Mouse (Mus musculus) kidney, embryonic 14.5 days (tissue): ENCODE measurements around the gene Rpp21. TPM values are rescaled to one million over a fixed set of nuclear protein-coding genes. Genes with fewer than 3 reads are reported as not detected.
A peak's percentile ranks its signal among the peaks of the same experiment; 100 is the strongest.

Experiments
- ATAC-seq: fragments of 200-750 bp; cut with Nextera tagmentation; 2 replicates; pipeline ENCODE4 v1.8.0; 2017; ENCODE audit warnings: moderate number of reproducible peaks, mild to moderate bottlenecking, moderate TSS enrichment, moderate library complexity; ENCODE audit not compliant: low FRiP score, low TSS enrichment
- H3K27ac ChIP-seq: fragments of 300-500 bp; sonication (generic); 2 replicates; pipeline ENCODE4 v1.5.1; 2014; ENCODE audit warnings: low read depth, mild to moderate bottlenecking, low read length, moderate library complexity, mixed read lengths
- H3K27me3 ChIP-seq: fragments of 300-500 bp; sonication (generic); 2 replicates; pipeline ENCODE4 v1.6.1; 2014; ENCODE audit warnings: mild to moderate bottlenecking, low read length; ENCODE audit not compliant: control insufficient read depth, insufficient read depth
- H3K36me3 ChIP-seq: fragments of 300-500 bp; sonication (generic); 2 replicates; pipeline ENCODE4 v1.6.1; 2014; ENCODE audit warnings: low read length, mixed read lengths; ENCODE audit not compliant: control insufficient read depth, insufficient read depth
- H3K4me1 ChIP-seq: fragments of 300-500 bp; sonication (generic); 2 replicates; pipeline ENCODE4 v1.6.1; 2014; ENCODE audit warnings: low read length, mixed read lengths; ENCODE audit not compliant: control insufficient read depth, insufficient read depth
- H3K4me2 ChIP-seq: fragments of 300-500 bp; sonication (generic); replicated peaks from 2 replicates; pipeline ENCODE4 v1.6.1; 2014; ENCODE audit warnings: low read depth, mild to moderate bottlenecking, low read length
- H3K4me3 ChIP-seq: fragments of 300-500 bp; sonication (generic); 2 replicates; pipeline ENCODE4 v1.5.1; 2014; ENCODE audit warnings: mild to moderate bottlenecking, low read length
- H3K9ac ChIP-seq: fragments of 300-500 bp; sonication (generic); 2 replicates; pipeline ENCODE4 v1.6.1; 2014; ENCODE audit warnings: low read depth, mild to moderate bottlenecking, low read length, moderate library complexity
- H3K9me3 ChIP-seq: fragments of 300-500 bp; sonication (generic); 2 replicates; pipeline ENCODE4 v1.6.1; 2016; ENCODE audit warnings: low read length; ENCODE audit not compliant: control insufficient read depth
- WGBS: fragments of 180-500 bp; shearing (Covaris S2); extraction: QIAGEN DNeasy Blood & Tissue Kit; methylation state at CpG from one replicate; pipeline ENCODE4 v1.1.7; 2014; 5-methylcytosine and 5-hydroxymethylcytosine counted together
- polyA plus RNA-seq: library from polyadenylated mRNA; unstranded; fragments of >200 nt; fragmentation: Nextera tagmentation; extraction: Ambion mirVana; gene quantifications from 2 replicates; pipeline ENCODE4 v1.2.1, GENCODE M21; 2014

The Rpp21 gene
- polyA plus RNA-seq, result 120 and 163 TPM in 2 replicates

GRCm38 (mm10) chr17:36257969-36258368 is at the start of gene Rpp21:
Gene Rpp21 (minus strand): TSS chr17:36258069.
- Histone ChIP-seq H3K36me3 (peaks cover 32% of the 10 kb centered on the region), H3K9me3 (no peaks in the 10 kb centered on the region), H3K27ac (peak within 1 kb of the TSS; percentile 74), H3K4me2 (peak within 1 kb of the TSS; percentile 44), H3K4me3 (peak within 1 kb of the TSS; percentile 83), H3K9ac (peak within 1 kb of the TSS; percentile 79), H3K4me1 (peaks cover 4% of the 10 kb centered on the region; the same call in 1 of the 2 replicates), H3K27me3 (no peaks in the 10 kb centered on the region)
- 48% methylated on average over 6 of the region's 6 CpGs for WGBS
- peak; percentile 13; the same call in 1 of the 2 replicates for ATAC-seq

- H3K4me2 ChIP-seq, result no peak within 1 kb of the TSS
- 88% methylated on average over 2 of the region's 2 CpGs for WGBS
- no peak within 1 kb of the TSS for H3K9ac ChIP-seq
- ATAC-seq, result no peak
- no peaks in the 10 kb centered on the region for H3K27me3 ChIP-seq
- H3K4me1 ChIP-seq, result no peaks in the 10 kb centered on the region
- peaks cover 8% of the 10 kb centered on the region; the same call in 1 of the 2 replicates for H3K9me3 ChIP-seq
- H3K27ac ChIP-seq, result no peak within 1 kb of the TSS
- peaks cover 6% of the 10 kb centered on the region; the same call in 1 of the 2 replicates for H3K36me3 ChIP-seq
- H3K4me3 ChIP-seq, result no peak within 1 kb of the TSS
These were observed 28.5 kb upstream of the Rpp21 start, which contains the start of gene H2-M10.2 for GRCm38 (mm10) chr17:36286390-36286789. Gene H2-M10.2 (minus strand): TSS chr17:36286490.

GRCm38 (mm10) chr17:36281521-36282245 is 23.8 kb upstream of the Rpp21 start:
- WGBS, result 89% methylated on average over 4 of the region's 4 CpGs

GRCm38 (mm10) chr17:36274776-36275175 is 16.9 kb upstream of the Rpp21 start:
- Histone ChIP-seq H3K9me3 (no peaks in the 10 kb centered on the region), H3K27me3 (no peaks in the 10 kb centered on the region), H3K27ac (no peak overlapping the region), H3K36me3 (peaks cover 18% of the 10 kb centered on the region; the same call in 1 of the 2 replicates), H3K4me1 (peaks cover 18% of the 10 kb centered on the region; the same call in 1 of the 2 replicates), H3K4me3 (no peak overlapping the region), H3K9ac (no peak overlapping the region), H3K4me2 (no peak overlapping the region)
- 93% methylated on average over 4 of the region's 4 CpGs for WGBS
- no peak for ATAC-seq

More at GRCm38 (mm10) chr17:36281521-36282245, 23.8 kb upstream of the Rpp21 start:
- peaks cover 22% of the 10 kb centered on the region; the same call in 1 of the 2 replicates for H3K36me3 ChIP-seq
- no peak for ATAC-seq
- no peak overlapping the region for H3K9ac ChIP-seq
- no peaks in the 10 kb centered on the region for H3K4me1 ChIP-seq
- H3K4me3 ChIP-seq, result no peak overlapping the region
- H3K9me3 ChIP-seq, result peaks cover 9% of the 10 kb centered on the region; the same call in 1 of the 2 replicates
- H3K27me3 ChIP-seq, result no peaks in the 10 kb centered on the region
- H3K4me2 ChIP-seq, result no peak overlapping the region
- no peak overlapping the region for H3K27ac ChIP-seq

GRCm38 (mm10) chr17:36273796-36274195 is 15.9 kb upstream of the Rpp21 start:
- Histone ChIP-seq H3K9ac (no peak overlapping the region), H3K27me3 (no peaks in the 10 kb centered on the region), H3K9me3 (no peaks in the 10 kb centered on the region), H3K4me2 (no peak overlapping the region), H3K27ac (no peak overlapping the region), H3K36me3 (peaks cover 18% of the 10 kb centered on the region; the same call in 1 of the 2 replicates), H3K4me3 (no peak overlapping the region), H3K4me1 (peaks cover 18% of the 10 kb centered on the region; the same call in 1 of the 2 replicates)
- no peak for ATAC-seq
- 93% methylated on average over 4 of the region's 4 CpGs for WGBS

- no peaks in the 10 kb centered on the region for H3K27me3 ChIP-seq
- no peak overlapping the region for H3K27ac ChIP-seq
- H3K36me3 ChIP-seq, result peaks cover 18% of the 10 kb centered on the region
- H3K4me1 ChIP-seq, result peaks cover 18% of the 10 kb centered on the region; the same call in 1 of the 2 replicates
- peak overlapping the region; percentile 96 for H3K4me3 ChIP-seq
- H3K9ac ChIP-seq, result peak overlapping the region; percentile 96; the same call in 1 of the 2 replicates
- peak overlapping the region; percentile 84 for H3K4me2 ChIP-seq
- ATAC-seq, result no peak
- H3K9me3 ChIP-seq, result no peaks in the 10 kb centered on the region
- 78% methylated on average over 9 of the region's 9 CpGs for WGBS
These were observed 14.9 kb upstream of the Rpp21 start for GRCm38 (mm10) chr17:36272643-36273366.

GRCm38 (mm10) chr17:36271586-36272256 is 13.9 kb upstream of the Rpp21 start, which contains the start of gene Trim39:
Gene Trim39 (minus strand): TSS chr17:36272247.
- peaks cover 29% of the 10 kb centered on the region for H3K36me3 ChIP-seq
- H3K4me3 ChIP-seq, result peak within 1 kb of the TSS; percentile 96
- peak; percentile 82 for ATAC-seq
- WGBS, result 2% methylated on average over 42 of the region's 43 CpGs
- H3K4me1 ChIP-seq, result peaks cover 18% of the 10 kb centered on the region; the same call in 1 of the 2 replicates
- peak within 1 kb of the TSS; percentile 86 for H3K27ac ChIP-seq
- no peaks in the 10 kb centered on the region for H3K27me3 ChIP-seq
- H3K9me3 ChIP-seq, result no peaks in the 10 kb centered on the region
- H3K4me2 ChIP-seq, result peak within 1 kb of the TSS; percentile 84
- H3K9ac ChIP-seq, result peak within 1 kb of the TSS; percentile 96

GRCm38 (mm10) chr17:36270956-36271585 is 13.2 kb upstream of the Rpp21 start:
- Histone ChIP-seq H3K36me3 (peaks cover 30% of the 10 kb centered on the region), H3K27ac (peak overlapping the region; percentile 86), H3K4me2 (peak overlapping the region; percentile 84), H3K4me3 (peak overlapping the region; percentile 96), H3K4me1 (peaks cover 18% of the 10 kb centered on the region; the same call in 1 of the 2 replicates), H3K9me3 (no peaks in the 10 kb centered on the region), H3K9ac (peak overlapping the region; percentile 96), H3K27me3 (no peaks in the 10 kb centered on the region)
- ATAC-seq, result peak; percentile 92
- under 1% methylated on average over 58 of the region's 84 CpGs for WGBS
